Mouse (Mus musculus) adrenal gland, postnatal 36 days (tissue): Measurements from ENCODE around the gene Psmb9. TPM values are rescaled to one million over a fixed set of nuclear protein-coding genes. Genes with fewer than 3 reads are reported as not detected.
A peak's percentile ranks its signal among the peaks of the same experiment; 100 is the strongest.
"Not testable (repeated sequence)": the region's sequence is repeated elsewhere in the genome, so short reads cannot be mapped to it uniquely, and the experiment has no call there.

Experiments used
- DNase-seq, 2 experiments: peaks; one replicate each; pipeline ENCODE4 v3.0.0; 2021; ENCODE audit warnings: mixed read lengths in 1 of 2
- long read RNA-seq, 2 experiments: library from polyadenylated mRNA; stranded (forward); transcript quantifications; one replicate each; pipeline ENCODE4 v2.0.0; 2021; ENCODE audit warnings: borderline sequencing depth in 2 of 2
- total RNA-seq, 2 experiments: library from RNA; stranded (reverse); gene quantifications; 2 replicates each; pipeline ENCODE4 v1.2.3; 2021

Psmb9 gene
- total RNA-seq: 10 to 100 TPM; 11.2 to 18.8 TPM
- long read RNA-seq, experiment 1, transcript Psmb9-204 (6 exons, 1,352 nt): major isoform, 10 of 20 reads
- long read RNA-seq, experiment 1, partial matches to known transcripts: 5 of 20 reads
- long read RNA-seq, experiment 1, other reads (novel, unspliced or antisense): 5 of 20 reads
- long read RNA-seq, experiment 2, transcript Psmb9-204 (6 exons, 1,352 nt): major isoform, 10 of 11 reads
- long read RNA-seq, experiment 2, partial matches to known transcripts: 0 of 11 reads
- long read RNA-seq, experiment 2, other reads (novel, unspliced or antisense): 1 of 11 reads

DNA sequence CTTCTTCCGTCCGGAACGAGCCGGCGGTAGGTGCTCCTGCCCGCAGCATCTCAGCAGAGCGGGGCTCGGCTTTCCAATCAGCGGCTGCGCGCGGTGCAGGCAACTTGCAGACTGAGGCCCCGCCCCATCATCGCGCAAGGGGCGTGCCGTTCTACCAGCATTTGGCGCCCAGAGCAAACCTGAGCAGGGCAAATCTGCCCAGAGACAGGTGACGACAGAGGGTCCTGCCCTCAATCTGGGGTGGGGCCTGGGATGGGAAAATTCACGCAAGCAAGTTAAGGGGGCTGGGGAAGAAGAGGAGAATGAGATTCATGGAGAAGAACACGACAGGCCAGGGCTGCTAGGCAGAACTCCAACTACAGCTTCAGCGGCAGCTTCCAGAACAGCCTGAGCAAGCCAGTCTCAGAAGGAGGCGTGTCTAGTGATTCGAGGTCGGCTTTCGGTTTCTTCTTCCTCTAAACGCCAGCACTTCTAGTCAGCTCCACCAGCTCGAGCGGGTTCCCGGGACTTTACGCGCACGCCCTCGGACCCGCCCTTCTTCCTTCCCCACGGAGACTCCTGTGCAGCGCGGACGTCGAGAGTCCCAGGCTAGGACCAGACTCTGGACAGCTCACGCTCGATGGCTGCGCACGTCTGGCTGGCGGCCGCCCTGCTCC lies at the start of gene Psmb9, which contains the start of gene Tap1:
Gene Psmb9 (minus strand): TSS at position 504 of the 656 bp plus-strand sequence.
Gene Tap1 (plus strand): TSS at position 293 of the 656 bp plus-strand sequence.
- DNase-seq: peak; percentile 100

DNA sequence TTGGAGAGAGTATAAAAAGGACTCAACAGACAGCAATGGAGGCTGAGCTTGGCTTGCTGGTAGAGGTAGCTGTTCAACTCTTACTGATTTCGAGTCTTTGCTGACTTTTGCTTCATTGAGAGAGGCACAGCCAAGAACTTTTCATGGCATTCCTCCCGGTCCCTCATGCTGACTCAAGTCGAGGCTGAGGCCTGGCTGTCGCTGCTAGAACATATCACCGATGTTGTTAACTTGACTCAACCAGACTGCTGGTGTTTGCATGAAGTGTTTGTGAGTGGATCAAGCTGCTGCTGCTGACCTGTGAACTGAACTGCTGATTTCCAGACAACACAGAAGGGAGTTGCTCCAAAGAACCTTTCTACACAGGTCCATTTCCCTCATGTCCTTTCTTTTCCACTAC lies 49.1 kb upstream of the Psmb9 start:
- no peak for DNase-seq

DNA sequence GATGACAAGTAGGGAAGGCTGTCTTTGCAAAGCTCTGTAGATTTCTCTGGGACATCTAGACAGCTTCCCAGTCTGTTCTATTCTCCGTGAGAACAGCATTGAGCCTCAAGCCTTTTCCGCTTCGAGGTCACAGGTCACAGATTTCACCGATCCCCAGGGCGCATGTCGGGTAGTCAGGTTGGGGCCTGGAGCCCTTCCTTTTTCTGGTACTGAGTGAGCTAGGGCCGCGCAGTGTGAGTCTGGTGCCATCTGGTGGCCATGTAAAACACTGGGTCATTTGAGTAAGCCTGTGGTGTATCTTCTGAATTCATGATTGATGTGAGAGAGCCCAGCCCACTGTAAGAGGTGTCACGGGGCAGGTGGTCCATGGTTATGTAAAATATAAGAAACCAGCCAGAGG lies 47.4 kb upstream of the Psmb9 start:
- peak; percentile 80 to 84 for DNase-seq

DNA sequence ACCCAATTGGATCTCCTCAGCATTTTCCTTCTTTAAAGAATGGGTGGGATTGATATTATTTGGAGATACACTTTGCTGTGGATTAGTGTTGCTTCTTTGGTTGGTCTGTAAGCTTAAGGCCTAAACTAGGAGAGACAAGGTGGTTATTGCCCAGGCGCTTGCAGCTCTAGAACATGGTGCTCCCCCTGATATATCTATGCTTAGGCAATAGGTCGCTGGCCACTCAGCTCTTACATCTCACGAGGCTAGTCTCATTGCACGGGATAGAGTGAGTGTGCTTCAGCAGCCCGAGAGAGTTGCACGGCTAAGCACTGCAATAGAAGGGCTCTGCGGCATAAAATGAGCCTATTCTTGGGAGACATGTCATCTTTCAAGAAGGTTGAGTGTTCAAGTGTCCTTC lies 44.5 kb upstream of the Psmb9 start:
- DNase-seq: not testable (repeated sequence)

DNA sequence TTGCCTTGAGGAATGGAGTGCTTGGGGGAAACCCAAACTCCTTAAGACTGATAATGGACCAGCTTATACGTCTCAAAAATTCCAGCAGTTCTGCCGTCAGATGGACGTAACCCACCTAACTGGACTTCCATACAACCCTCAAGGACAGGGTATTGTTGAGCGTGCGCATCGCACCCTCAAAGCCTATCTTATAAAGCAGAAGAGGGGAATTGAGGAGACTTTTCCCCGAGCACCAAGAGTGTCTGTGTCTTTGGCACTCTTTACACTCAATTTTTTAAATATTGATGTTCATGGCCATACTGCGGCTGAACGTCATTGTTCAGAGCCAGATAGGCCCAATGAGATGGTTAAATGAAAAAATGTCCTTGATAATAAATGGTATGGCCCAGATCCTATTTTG lies 43.4 kb upstream of the Psmb9 start:
- DNase-seq: not testable (repeated sequence)

DNA sequence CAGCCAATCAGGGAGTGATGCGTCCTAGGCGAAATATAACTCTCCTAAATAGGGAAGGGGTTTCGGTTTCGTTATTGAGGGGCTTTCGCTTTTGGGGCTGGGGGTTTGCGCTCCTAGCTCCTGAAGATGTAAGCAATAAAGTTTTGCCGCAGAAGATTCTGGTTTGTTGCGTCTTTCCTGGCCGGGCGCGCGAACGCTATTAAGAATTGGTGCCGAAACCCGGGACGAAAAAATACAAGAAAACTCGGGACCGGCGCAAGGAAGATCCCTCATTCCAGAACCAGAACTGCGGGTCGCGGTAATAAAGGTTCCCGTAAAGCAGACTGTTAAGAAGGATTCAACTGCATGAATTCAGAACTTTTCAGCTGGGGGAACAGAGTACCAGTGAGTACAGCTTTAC lies 38.3 kb upstream of the Psmb9 start:
- DNase-seq: not testable (repeated sequence)

DNA sequence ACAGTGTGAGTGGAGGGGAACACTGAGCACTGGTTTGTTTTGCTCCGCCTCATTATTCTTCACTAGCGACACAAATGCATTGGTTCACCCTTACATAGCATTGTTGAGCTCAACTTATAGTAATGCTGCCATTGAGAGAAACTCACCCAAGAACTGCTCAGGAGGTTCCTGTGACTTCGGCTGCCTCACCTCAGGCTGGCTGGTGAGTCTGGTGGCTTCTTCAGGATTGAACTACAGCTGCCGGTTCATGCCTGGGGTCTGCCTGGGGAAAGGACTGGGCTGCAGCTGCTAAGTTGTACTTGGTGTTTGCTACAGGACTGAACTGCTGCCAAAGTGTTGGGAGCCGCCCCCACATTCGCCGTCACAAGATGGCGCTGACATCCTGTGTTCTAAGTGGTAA lies 37.9 kb upstream of the Psmb9 start:
- no peak for DNase-seq

DNA sequence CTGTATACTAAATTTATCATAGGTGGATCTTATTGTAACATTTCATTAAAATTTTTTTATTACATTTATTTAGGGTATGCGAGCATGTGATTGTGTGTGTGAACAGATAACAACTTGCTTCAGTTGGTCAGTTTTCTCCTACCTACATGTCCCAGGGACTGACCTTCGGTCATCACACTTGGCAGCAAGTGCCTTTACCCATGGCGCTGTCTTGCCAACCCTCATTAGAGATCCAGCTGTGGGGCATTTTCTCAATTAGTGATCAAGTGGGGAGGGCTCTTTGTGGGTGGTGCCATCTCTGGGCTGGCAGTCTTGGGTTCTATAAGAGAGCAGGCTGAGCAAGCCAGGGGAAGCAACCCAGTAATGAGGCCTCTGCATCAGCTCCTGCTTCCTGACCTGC lies 37.3 kb upstream of the Psmb9 start:
- DNase-seq: no peak

DNA sequence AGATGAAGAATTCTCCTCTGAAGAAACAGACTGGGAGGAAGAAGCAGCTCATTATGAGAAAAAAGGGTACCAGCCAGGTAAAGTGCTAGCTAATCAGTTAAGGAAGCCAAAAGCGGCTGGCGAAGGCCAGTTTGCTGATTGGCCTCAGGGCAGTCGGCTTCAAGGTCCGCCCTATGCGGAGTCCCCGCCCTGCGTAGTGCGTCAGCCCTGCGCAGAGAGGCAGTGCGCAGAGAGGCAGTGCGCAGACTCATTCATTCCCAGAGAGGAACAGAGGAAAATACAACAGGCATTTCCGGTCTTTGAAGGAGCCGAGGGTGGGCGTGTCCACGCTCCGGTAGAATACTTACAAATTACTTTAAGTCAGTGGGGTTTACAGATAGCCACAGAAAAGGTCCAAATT lies 32.8 kb upstream of the Psmb9 start:
- not testable (repeated sequence) for DNase-seq

DNA sequence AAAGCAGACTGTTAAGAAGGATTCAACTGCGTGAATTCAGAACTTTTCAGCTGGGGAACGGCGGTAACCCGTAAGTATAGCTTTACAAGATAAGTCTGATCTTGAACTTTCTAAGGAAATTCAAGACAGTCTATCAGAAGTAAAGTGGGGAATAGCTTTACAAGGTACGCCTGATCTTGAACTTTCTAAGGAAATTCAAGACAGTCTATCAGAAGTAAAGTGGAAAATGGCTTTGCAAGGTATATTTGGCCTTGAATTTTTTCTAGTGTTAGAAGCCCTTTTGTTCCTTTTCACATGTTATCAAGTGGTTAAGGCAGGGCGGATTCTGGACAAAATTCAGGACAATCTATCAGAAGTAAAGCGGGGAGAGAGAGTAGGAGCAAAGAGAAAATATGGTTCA lies 32.2 kb upstream of the Psmb9 start:
- not testable (repeated sequence) for DNase-seq

DNA sequence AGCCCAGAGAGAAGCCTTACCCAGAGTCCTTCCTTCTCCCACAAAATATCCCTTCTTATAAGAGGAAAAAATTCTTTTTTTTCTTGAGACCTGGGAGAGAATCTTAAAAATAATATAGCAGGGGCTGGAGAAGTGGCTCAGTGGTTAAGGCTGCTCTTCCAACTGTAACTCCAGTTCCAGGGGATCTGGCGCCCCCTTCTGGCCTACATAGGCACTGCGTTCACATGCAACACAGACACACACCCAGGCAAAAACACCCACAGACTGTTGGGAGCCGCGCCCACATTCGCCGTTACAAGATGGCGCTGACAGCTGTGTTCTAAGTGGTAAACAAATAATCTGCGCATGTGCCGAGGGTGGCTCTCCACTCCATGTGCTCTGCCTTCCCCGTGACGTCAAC lies 31.5 kb upstream of the Psmb9 start:
- DNase-seq: peak; percentile 70 to 79

DNA sequence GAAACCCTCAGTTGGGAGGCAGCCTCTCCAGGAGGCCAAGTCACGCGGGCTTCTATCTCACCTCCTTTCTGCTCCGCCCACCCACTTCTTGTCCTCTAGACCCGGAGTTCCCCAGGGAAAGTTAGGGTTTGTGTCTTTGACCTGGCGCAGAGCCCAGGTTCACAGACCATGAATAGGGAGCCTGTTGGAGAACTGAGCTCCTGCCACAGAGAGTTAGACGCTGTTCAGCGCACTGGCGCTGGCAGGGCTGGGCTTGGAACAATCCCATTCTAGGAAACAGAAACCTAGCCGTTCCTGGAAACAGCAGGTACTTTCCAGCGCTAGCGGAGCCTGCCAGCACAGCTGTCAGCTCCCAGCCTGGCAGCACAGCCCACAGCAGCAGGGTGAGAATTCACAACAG lies 31.1 kb upstream of the Psmb9 start:
- peak; percentile 48 to 77 for DNase-seq

DNA sequence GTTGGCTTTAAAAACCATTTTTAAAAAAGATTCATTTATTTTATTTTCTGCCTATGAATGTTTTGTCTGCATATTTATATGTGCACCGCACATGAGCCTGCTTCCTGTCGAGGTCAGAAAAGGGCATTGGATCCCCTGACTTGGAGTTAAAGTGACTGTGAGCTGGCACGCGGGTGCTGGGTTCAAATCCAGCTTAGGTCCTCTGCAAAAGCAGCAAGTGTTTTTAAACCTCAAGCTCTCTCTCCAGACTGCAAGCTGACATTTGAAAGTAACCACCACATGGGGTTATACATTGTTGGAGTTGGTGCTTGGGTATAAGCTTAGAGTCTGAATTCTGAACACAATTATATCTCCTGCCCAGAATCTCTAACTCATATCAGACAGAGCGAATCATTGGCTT lies 30.4 kb upstream of the Psmb9 start:
- DNase-seq: no peak

DNA sequence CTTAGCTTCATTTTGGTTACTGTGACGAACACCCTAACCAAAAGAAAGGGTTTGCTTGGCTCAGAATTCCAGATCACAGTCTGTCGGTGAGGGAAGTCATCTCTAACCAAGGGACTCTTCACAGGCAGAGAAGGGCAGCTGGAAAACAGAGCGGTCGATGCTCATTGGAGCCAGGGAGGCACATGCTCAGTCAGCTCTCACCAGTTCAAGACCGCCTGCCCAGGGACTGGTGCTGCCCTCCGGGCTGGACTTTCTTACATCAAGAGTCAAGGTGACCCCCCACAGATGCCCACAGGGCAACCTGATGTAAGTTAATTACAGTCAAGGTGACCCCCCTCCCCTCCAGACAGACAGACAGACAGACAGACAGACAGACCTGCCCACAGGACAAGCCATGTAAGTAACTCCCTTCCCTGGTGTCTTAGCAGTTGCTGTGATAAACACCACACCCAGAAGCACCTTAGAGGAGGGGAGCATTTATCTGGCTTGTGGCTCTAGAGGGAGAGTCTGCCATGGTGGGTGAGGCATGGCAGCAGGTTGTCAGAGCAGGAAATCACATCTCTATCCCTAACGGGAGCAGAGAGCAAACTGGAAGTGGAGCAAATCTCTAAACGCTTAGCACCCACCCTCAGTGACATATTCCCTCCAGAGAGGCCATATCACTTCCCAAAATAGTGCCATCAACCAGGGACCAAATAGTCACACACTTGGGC lies 29.8 kb upstream of the Psmb9 start:
- no peak for DNase-seq

DNA sequence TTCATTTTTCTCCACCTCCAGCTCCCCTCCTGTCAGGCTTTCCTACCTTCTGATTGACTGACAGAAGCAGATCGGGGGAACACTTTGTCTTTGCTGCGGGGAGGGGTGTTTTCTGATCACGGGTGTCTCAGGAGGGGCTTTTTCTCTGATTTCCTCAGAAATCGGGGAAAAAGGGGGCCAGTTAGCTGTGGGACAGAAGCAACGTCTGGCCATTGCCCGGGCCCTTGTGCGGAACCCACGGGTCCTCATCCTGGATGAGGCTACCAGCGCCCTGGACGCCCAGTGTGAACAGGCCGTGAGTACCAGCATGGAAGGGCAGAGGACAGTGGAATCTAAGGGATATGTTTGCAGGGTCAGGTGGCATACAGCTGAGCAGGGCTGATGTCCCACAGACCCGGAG lies 27.6 kb upstream of the Psmb9 start:
- DNase-seq: no peak

DNA sequence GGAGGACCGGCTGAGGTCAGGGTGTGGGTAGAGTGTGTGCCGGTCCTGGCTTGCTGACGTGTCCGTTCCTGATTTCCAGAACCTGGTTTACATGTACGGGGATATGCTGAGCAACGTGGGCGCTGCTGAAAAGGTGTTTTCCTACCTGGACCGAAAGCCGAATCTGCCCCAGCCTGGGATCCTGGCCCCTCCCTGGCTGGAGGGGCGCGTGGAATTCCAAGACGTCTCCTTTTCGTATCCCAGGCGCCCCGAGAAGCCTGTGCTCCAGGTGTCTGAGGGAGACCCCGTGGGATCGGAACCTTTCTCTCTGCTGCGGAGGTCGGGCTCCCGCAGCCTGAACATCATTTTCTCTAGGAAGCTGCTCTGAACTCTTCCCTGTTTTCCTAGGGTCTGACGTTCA lies 26.4 kb upstream of the Psmb9 start:
- DNase-seq: no peak

DNA sequence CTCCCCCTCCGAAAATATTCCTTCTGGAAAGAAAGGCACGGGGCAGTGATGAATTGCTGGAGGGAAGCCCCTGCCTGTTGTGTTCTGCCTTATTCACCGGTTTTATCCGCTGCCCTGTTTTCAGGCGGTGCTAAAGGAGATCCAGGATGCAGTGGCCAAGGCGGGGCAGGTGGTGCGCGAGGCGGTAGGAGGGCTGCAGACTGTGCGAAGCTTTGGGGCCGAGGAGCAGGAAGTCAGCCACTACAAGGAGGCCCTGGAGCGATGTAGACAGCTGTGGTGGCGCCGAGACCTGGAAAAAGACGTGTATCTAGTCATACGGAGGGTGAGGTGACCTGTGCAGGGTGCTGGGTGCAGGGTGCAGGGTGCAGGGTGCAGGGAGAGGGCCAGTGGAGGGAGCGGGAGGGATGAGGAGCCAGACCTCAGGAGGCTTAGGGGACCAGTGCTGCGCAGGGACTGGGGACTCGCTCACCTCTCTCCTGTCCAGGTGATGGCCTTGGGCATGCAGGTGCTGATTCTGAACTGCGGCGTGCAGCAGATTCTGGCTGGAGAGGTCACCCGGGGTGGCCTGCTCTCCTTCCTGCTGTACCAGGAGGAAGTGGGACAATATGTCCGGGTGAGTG lies 24.3 kb upstream of the Psmb9 start:
- no peak for DNase-seq

DNA sequence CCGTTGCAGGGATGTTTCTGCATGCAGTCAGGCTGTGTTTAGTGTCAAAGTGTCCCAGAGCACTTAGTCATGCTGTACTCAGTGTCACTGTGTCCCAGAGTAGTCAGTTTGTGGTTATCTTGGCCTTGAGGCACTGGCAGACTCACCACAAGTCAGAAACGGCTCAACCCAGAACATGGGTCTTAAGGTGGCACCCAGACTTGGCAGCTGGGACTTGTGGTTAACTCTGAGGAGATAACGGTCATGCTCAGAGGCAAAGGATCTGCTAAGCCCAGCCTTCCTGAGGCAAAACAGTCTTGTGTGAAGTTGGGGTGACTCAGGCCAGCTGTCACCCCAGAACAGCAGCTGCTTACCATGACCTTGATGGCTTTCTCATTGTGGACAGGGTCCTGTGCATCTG lies 23.0 kb upstream of the Psmb9 start:
- peak; percentile 71 to 72 for DNase-seq

DNA sequence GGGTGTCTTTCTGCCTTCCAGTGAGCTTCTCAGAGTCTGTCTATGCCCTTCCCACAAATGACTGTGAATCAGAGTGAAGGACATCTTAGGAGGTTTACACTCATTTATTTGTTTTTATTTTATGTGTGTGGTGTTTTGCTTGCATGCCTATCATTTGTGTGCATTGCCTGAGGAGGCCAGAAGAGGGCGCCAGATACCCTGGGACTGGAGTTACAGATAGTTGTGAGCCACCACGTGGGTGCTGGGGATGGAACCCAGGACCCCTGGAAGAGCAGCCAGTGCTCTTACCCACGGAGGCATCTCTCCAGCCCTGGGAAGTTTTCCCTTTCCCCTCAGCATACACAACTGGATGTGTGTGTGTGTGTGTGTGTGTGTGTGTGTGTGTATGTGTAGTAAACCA lies 22.1 kb upstream of the Psmb9 start:
- DNase-seq: peak in 1 of 2 experiments; percentile 28

DNA sequence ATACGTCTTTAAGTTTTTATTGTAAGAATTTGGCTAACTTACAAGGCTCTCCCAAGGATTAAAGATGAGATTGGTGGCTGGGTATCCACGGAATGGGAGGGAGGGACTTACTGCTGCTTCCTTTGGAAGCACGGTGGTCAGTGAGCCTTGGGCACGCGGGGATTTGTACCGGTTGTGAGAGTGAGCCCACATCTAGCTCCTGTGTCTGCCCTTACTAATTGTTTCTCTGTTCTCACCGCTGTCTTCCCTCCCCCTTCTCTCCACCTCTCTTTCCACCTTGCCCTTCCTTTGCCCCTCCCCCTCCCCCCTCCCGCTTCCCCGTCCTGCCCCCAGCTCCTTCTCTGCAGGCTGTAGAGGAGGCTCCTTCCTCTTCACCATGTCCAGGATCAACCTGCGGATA lies 20.9 kb upstream of the Psmb9 start:
- DNase-seq: no peak

DNA sequence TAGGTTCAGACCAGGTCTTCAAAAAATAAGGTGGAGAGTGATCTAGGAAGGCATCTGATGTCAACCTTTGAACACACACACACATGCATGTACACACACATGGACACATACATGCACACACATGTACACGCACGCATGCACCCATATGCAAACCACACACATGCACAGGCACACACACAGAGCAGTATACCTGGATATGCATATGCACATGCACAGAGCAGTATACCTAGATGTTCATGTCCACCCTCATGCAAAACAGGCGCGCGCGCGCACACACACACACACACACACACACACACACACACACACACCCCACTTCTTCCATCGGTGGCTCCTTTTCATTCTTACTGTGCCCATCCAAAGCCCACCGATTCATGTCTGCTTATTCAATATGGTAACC lies 20.3 kb upstream of the Psmb9 start:
- DNase-seq: no peak

DNA sequence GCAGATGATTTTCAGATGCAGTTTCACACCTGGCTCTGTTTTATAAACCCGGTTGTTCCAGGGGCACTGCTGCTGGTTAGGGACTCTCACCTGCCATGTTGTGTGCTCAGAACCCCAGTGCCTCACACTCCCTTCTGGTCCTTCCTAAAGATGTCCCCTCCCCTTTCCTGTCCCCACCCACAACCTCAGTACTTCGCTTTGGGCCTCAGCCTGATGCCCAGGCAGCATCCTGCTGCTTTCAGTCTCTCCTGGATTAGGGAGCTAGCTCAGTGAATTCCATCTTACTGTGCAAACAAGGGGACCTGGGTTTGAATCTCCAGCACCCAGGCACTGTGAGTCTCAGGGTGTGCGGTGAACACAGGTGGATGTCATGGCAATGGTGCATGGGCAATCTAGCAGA lies 19.9 kb upstream of the Psmb9 start:
- no peak for DNase-seq

DNA sequence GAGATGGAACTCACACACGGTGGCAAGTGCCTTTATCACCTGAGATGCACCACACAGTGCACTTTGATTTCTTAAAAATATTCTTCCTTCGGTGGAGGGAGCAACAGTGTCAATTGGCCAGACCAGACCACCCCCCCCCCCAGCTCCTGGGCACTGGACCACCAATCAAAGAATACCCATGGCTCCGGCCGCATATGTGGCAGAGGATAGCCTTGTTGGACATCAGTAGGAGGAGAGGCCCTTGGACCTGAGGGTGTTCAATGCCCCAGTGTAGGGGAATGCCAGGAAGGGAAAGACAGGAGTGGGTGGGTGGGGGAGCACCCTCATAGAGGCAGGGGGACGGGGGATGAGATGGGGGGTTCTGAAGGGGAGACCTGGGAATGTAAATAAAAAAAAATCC lies 19.2 kb upstream of the Psmb9 start:
- DNase-seq: no peak
